Mouse (Mus musculus) common myeloid progenitor, adult 5-6 weeks (primary cell): Measurements from ENCODE around the gene Gprc5b. TPM values are rescaled to one million over a fixed set of nuclear protein-coding genes. Genes with fewer than 3 reads are reported as not detected.

ENCODE experiments used
- ATAC-seq: replicated peaks from 2 replicates; pipeline ENCODE4 v1.8.0; 2016; ENCODE audit warnings: low read depth, mild to moderate bottlenecking, moderate TSS enrichment, inconsistent platforms; ENCODE audit not compliant: poor library complexity, severe bottlenecking
- total RNA-seq: library from RNA; stranded (forward); fragments of 200-1000, 187-1606 nt; gene quantifications from 2 replicates; pipeline ENCODE4 v1.2.3, GENCODE M21; 2017

Gprc5b gene
- 2.2 and 5.3 TPM in 2 replicates for total RNA-seq

GRCm38 (mm10) chr7:118995007-118995406 lies at the start of gene Gprc5b:
Gprc5b (minus strand) TSS chr7:118995211.
- peak; percentile 73 for ATAC-seq

GRCm38 (mm10) chr7:119041502-119041901 lies 46.5 kb upstream of the Gprc5b start:
- ATAC-seq: no peak

- ATAC-seq: no peak
Measured at GRCm38 (mm10) chr7:119037581-119037980, 42.6 kb upstream of the Gprc5b start.

GRCm38 (mm10) chr7:119034243-119034961 lies 39.4 kb upstream of the Gprc5b start:
- ATAC-seq: no peak

- ATAC-seq: peak; percentile 69
Measured at GRCm38 (mm10) chr7:119023394-119023921, 28.4 kb upstream of the Gprc5b start.

- peak; percentile 55 for ATAC-seq
Measured at GRCm38 (mm10) chr7:119022238-119023156, 27.5 kb upstream of the Gprc5b start.

- ATAC-seq: peak; percentile 59
Measured at GRCm38 (mm10) chr7:119019537-119019936, 24.5 kb upstream of the Gprc5b start.

GRCm38 (mm10) chr7:119015736-119016135 lies 20.7 kb upstream of the Gprc5b start:
- peak; percentile 62; the same call in 1 of the 2 replicates for ATAC-seq

- ATAC-seq: peak; percentile 56; the same call in 1 of the 2 replicates
Measured at GRCm38 (mm10) chr7:119010854-119011529, 16.0 kb upstream of the Gprc5b start.

- ATAC-seq: no peak
Measured at GRCm38 (mm10) chr7:119002501-119002900, 7.5 kb upstream of the Gprc5b start.

GRCm38 (mm10) chr7:119001965-119002364 lies 7.0 kb upstream of the Gprc5b start:
- no peak for ATAC-seq

- ATAC-seq: no peak
Measured at GRCm38 (mm10) chr7:118999857-119000256, 4.8 kb upstream of the Gprc5b start.

- ATAC-seq: peak; percentile 68
Measured at GRCm38 (mm10) chr7:118996137-118996837, 1.3 kb upstream of the Gprc5b start.

GRCm38 (mm10) chr7:118995671-118996070 lies 660 bp upstream of the Gprc5b start:
- peak; percentile 6; the same call in 1 of the 2 replicates for ATAC-seq

GRCm38 (mm10) chr7:118994231-118994842 lies 674 bp downstream of the Gprc5b start:
- peak; percentile 7; the same call in 1 of the 2 replicates for ATAC-seq

- no peak for ATAC-seq
Measured at GRCm38 (mm10) chr7:118993597-118994230, 1.3 kb downstream of the Gprc5b start.

GRCm38 (mm10) chr7:118992623-118993405 lies 2.2 kb downstream of the Gprc5b start:
- no peak for ATAC-seq

GRCm38 (mm10) chr7:118992080-118992560 lies 2.9 kb downstream of the Gprc5b start:
- ATAC-seq: no peak
